Mouse (Mus musculus): Measurements from ENCODE around the gene Atf6. TPM values are rescaled to one million over a fixed set of nuclear protein-coding genes. Genes with fewer than 3 reads are reported as not detected.

Atf6 gene
- total RNA-seq, 2 experiments from 2014 or later: 24.3 to 27.6 TPM

DNA sequence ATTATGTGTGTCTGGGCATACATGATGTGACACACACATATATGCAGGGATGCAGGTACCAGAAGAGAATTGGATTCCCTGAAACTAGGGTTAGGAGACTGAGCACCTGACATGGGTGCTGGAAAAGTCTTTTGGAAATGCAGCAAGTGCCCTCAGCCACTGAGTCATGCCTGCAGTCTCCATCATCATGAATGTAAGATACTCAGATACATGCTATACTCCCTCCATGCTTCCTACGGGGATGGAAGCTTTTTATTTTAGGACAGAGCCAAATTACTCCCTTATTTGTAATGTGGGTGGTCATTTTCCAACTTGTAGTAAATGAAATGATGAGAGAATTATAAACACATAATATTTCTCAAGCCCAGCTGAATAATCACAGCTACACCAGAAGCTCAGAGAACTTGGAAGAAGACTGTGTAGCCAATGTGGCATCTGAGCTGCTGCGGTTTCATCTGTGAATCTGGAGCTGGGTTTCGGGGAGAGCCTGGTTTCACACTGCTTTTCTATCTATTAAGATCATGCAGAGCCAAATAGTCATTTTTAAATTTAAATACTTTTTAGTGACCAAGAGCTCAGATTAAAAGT is 150.2 kb downstream of the Atf6 start:
- no peak for ATAC-seq (replicated peaks; ENCODE audit: poor library complexity)

- no peak for ATAC-seq (replicated peaks; ENCODE audit: poor library complexity)
These were observed 155.8 kb downstream of the Atf6 start for GRCm38 (mm10) chr1:170711731-170712130.

DNA sequence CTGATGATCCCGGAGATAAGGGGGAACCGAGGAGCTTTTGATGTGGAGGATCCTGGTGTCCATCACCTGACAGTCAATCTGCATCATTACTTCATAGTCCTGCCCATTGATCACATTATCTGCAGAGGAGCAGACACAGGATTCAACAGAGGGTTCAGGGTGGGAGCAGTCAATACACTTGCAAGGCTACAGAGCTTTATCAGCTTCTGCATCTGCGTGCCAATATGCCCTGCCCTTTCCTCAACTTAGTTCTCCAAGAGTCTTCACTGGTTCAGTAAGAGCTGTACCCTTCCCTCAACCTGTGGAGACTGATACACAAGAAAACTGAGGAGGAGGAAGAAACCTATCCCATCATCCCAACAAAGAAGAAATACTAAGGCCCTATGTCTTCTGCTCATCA is 157.6 kb downstream of the Atf6 start:
- 0 out of 2 replicates have a peak, but pooled peaks have one; percentile 5 for ATAC-seq (replicated peaks; ENCODE audit: poor library complexity)

- ATAC-seq (replicated peaks; ENCODE audit: poor library complexity): peak; percentile 96
These were observed 158.1 kb downstream of the Atf6 start for GRCm38 (mm10) chr1:170709481-170709880.

DNA sequence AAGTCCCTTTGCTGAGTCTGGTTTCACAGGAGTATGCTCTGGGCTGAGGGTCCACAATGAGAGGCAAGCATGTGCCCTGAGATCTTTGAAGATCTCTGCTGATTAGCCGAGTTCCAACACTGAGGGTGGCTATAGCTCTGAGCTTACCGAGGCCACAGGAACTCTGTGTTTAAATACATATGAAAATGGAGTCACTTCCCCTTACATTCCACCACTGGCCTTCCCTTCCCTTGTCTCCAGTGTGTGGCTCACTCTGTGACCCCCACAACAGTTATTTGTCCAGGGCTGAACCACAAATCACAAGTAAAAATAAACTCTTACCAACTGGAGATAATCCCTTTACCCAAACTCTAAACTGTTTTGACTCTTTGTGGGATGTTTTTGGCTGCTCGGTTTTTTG is 158.5 kb downstream of the Atf6 start:
- ATAC-seq (replicated peaks; ENCODE audit: poor library complexity): peak; percentile 45

GRCm38 (mm10) chr1:170706046-170706445 is 161.5 kb downstream of the Atf6 start:
- no peak for ATAC-seq (replicated peaks; ENCODE audit: poor library complexity)

GRCm38 (mm10) chr1:170704911-170705594 is 162.5 kb downstream of the Atf6 start:
- no peak for ATAC-seq (replicated peaks; ENCODE audit: poor library complexity)

DNA sequence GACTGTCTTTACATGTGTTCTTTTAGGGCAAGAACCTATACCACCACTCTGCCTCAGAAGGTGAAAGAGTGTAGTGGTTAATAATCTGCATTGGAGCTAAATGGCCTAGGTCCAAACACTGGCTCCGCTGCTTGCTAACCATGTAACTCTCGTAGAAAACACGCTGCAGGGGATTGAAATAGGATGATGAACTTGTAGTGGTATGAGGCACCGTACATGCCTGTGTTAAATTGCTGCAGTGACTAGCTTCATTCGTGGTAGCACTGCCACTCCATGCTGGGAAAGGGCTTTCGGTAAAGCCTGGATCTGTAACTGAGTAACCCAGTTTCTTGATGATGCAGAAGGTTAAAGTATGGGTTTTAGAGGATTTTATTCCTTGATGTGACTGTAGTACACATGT is 163.5 kb downstream of the Atf6 start:
- ATAC-seq (replicated peaks; ENCODE audit: poor library complexity): no peak

- ATAC-seq (replicated peaks; ENCODE audit: poor library complexity): peak; percentile 56
These were observed 164.6 kb downstream of the Atf6 start for GRCm38 (mm10) chr1:170702958-170703357.

DNA sequence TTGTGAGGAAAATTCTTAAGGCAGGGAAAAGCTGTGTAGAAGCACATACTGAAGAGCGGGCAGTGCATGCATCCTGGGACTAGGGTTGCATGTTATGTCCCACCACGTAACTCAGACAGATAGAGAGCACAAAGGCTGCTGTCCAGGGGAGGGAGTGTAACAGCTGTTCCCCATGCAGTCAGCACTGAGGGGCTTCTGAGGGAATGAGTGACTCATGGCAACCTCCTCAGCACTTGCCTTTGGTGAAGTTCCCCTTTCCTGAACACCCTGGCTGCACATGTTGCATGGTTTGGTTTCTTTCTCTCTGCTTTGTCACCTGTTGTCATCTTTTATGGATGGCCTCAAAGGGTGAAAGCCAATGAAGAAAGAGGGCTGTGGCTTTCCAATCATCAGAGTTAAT is 165.3 kb downstream of the Atf6 start:
- ATAC-seq (replicated peaks; ENCODE audit: poor library complexity): peak; percentile 91

DNA sequence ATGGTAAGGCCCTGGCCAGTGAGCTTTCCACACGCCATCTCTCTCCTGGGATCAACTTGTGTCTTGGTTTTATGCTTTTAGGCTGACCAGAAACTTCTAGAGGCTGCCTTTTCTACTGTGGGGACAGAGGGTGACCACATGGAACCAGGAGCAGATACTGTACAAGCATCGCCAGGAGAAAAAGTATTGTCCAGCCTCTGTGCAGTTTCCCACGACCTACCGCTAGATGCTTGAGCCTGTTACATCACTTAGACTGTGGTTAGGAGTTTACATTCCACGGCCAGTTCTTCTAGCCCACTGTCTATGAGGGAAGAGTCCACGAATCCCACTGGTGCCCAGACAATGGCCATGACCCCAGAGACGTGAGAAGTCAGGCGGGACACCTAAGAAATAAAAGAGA is 166.0 kb downstream of the Atf6 start:
- ATAC-seq (replicated peaks; ENCODE audit: poor library complexity): no peak

DNA sequence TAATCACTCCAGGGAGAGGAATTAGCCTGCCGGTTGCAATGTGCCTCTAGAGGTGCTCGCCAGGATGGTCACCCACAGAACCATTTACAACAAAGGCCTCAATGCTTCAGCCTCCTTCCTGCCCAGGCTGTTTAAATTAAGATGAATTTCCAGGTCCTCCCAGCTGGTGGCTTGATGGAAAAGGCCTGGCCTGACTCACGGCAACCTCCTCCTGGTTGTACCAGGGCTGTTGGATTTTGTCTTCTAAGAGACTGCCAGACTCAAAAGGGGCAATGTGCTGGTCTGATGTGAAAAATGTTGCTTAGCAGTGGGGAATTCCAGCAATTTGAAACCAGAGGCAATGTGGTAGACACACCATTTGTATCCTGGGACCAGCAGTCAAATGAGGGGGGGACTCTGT is 166.4 kb downstream of the Atf6 start:
- no peak for ATAC-seq (replicated peaks; ENCODE audit: poor library complexity)

DNA sequence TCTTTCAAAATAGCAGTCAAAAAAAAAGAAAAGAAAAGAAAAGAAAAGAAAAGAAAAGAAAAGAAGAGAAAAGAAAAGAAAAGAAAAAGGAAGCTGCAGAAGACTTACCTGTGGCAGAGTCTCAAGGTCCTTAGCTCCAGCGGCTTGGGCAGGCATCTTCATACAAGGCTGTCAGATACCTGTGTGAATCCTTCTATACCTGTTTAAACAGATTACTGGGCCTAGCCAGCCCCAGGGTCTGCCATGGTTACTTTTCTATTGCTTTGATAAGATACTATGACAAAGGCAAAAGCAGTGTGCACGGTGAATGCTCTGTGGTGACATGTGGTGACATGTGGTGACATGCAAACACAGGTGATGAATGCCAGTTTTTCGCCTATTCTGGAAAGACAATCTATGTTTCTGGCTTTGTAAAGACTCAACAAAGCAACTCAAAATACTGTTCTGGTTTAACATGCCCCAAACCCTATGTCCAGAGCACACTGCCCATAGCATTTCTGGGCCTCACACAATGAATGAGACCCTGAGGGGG is 167.0 kb downstream of the Atf6 start:
- ATAC-seq (replicated peaks; ENCODE audit: poor library complexity): no peak

DNA sequence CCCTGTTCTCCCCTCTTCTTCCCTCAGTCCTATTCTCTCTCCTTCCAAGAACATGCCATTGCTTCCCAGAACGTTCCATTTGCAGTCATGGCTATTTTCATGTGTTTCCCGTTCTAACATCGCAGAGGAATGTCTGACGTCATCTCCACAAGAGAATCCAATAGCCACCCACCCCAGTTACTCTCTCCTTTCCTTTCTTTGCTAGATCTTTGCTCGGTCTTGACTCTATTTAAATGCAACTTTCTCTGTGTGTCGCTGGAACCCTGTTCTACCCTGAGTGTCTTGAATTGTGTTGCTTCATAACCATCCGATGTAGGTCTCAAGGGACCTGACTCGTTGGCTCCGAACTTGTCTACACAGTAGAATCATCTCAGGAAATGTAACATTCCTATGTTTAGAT is 168.0 kb downstream of the Atf6 start:
- no peak for ATAC-seq (replicated peaks; ENCODE audit: poor library complexity)

DNA sequence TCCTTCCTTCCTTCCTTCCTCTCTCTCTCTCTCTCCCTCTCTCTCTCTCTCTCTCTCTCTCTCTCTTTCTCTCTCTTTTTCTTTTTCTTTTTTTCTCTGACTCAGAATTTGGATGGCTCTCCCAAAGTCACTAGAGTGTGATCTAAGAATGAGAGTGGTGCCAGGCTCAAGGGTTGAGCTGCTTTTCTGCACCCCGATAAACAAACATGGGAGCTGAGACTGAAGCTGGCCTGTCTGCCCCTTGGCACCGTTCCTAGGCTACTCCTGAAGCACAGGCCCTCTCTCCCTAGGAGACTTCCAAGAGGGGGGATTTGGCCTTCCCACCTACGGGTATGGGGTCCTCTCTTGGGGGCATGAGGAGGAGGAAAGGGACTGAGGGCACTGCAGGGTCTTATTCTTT is 168.8 kb downstream of the Atf6 start:
- ATAC-seq (replicated peaks; ENCODE audit: poor library complexity): no peak

- no peak for ATAC-seq (replicated peaks; ENCODE audit: poor library complexity)
These were observed 169.7 kb downstream of the Atf6 start for GRCm38 (mm10) chr1:170697771-170698356.

DNA sequence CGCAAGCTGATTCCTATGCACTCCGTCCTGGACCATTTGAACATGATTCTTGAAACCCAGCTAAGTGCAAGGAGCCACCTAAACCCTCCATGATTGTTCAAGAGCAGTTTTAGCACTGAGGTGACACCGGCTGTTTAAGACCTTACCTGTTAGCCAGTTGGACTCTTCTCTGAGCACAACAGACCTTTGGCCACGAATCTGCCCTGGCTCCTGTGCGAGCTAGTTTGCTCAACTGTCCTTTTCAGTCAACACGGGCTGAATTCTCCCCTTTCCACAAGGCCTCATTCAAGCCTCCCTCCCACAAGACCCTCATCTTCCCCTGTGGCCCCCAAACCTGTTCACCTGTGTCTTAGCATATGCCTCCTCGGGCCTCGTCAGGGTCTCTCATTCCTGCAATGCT is 170.6 kb downstream of the Atf6 start:
- no peak for ATAC-seq (replicated peaks; ENCODE audit: poor library complexity)

DNA sequence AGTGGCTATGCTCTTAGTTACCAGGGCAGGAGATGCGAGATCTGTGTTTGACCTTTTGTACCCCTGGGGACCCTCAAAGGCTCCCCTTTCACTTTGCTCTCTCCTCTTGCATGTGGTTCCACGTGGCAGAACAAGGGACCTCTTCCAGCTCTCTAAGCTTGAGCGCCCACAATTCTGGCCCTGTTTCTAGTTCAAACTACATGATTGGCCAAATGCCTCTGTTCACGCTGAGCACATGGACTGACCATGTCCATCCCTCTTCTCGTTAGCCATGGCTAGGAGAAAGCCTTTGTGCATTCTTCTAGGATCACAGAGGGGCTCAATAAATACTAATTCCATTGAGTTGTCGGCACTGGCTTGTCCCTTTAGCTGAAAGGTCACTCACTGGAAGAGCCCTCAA is 172.2 kb downstream of the Atf6 start:
- ATAC-seq (replicated peaks; ENCODE audit: poor library complexity): no peak

GRCm38 (mm10) chr1:170694821-170695291 is 172.7 kb downstream of the Atf6 start:
- 0 out of 2 replicates have a peak, but pooled peaks have one; percentile 31 for ATAC-seq (replicated peaks; ENCODE audit: poor library complexity)

GRCm38 (mm10) chr1:170691301-170691700 is 176.3 kb downstream of the Atf6 start:
- ATAC-seq (replicated peaks; ENCODE audit: poor library complexity): no peak

DNA sequence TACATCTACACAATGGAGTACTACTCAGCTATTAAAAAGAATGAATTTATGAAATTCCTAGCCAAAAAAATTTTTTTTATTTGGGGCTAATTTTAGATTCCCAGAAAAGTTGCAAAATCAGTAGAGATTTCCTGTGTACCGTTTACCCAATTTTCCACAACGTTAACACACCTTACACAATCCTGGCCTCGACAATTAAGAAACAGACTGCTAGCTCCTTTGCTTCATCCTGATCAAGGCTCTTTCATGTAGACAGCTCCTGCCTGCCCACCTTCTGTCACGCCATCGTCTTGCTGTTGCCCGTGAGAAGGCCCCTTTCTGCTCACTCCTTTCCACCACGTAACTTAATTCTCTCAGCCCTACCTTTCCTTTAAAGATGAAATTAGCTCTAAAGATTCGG is 177.8 kb downstream of the Atf6 start:
- peak; percentile 85 for ATAC-seq (replicated peaks; ENCODE audit: poor library complexity)

DNA sequence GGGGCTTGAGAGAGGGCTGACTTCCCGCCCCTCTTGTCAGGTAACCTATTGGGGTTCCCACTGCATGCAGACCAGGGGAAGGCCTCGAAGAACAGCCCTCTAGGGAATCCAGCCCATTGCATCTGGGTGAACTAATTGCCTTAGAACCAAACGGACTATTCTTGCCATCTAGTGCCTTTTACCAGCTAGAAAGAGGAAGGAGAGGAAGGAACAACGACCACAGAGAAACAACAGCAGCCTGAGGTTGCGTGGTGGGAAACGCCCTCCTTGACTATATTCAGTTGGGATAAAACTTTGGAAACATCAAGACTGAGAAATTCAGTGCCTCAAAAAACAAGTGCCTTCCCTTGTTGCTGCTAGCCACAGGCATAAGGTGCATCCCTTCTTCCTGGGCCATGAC is 183.7 kb downstream of the Atf6 start:
- ATAC-seq (replicated peaks; ENCODE audit: poor library complexity): peak; percentile 85

Data from megakaryocyte progenitor cell, adult 5-6 weeks (primary cell).